Mouse (Mus musculus): Measurements from ENCODE around the gene Pdcl3. TPM values are rescaled to one million over a fixed set of nuclear protein-coding genes. Genes with fewer than 3 reads are reported as not detected.
"Not testable (repeated sequence)": the region's sequence is repeated elsewhere in the genome, so short reads cannot be mapped to it uniquely, and the experiment has no call there.

Gene Pdcl3
- total RNA-seq, 2 experiments from 2014 or later, result 73.6 to 80.5 TPM

DNA sequence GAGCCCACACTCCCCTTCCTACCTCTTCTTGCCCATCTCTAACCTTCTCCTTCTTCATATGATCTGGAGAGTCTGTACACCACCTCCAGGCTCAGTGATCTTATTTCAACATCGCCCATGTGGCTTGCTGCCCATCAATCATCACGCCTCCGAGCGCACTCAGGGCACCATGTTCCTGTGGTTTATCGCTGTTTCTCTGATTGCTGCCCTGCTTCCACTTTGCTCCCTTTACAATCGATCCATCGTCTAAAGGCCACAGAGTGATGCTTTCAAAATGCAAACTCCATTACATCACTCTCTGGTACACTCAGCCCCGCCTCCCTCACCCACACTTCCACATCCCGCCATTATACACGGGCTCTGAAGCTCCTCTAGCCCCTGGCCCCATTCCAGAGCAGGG is 30.1 kb downstream of the Pdcl3 start:
- ATAC-seq (replicated peaks; ENCODE audit: poor library complexity, severe bottlenecking), result no peak

DNA sequence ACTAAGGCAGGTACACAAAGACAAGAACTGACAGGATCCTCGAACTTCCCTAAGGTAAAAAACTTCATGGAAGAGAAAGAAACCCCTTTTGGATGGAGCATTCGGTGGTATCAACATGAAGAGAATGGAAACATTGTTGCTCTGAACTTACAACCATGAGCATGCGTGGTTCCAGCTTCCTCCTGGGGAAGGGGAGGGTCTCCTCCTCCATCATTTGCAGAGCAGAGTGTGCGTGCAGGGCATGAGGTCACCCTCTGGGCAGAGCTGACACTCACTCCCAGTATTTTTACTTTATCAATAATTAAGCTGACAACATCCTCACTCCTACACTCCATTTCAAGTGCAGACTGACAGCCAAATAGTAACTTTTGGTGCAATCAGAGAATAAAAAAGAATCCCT is 32.5 kb downstream of the Pdcl3 start:
- no peak for ATAC-seq (replicated peaks; ENCODE audit: poor library complexity, severe bottlenecking)

DNA sequence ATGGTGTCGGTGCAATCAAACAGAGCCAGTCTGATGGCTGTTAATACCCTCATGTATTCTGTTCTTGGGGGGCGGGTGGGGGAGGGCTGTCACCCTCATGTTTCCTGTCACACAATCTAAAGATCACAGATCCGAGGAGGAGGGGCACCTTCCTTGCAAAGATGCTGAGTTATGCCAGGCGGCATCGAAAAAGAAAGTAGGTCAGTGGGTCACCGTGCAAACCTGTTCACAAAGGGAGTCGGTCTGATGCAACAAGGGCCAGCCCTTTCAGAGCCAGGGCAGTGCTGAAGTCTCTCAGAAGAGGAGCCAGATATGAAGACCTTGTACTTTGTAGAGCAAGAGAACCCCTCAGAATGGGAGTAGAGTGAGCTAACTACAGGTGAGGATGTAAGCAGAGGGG is 39.7 kb downstream of the Pdcl3 start:
- ATAC-seq (replicated peaks; ENCODE audit: poor library complexity, severe bottlenecking), result peak; percentile 30; the same call in 1 of the 2 replicates

DNA sequence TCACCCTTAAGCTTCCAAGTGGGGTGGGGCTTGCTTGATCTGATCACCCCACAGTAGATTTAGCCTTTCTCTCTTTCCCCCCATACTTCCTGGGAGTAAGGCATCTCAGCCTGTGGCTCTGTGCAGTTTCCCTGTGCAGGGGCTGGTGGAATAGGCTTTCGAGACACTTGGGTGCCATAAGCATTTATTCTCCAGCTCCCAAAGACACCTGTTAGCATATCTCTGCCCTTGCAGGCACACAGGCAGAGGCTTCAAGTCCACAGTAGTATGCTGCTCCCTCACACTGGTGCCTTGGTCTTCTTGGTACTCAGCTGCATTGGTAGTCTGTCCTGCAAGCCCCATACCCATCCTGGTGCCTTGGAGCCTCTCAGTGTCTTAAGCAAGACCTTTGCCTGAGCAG is 40.4 kb downstream of the Pdcl3 start:
- ATAC-seq (replicated peaks; ENCODE audit: poor library complexity, severe bottlenecking), result no peak

DNA sequence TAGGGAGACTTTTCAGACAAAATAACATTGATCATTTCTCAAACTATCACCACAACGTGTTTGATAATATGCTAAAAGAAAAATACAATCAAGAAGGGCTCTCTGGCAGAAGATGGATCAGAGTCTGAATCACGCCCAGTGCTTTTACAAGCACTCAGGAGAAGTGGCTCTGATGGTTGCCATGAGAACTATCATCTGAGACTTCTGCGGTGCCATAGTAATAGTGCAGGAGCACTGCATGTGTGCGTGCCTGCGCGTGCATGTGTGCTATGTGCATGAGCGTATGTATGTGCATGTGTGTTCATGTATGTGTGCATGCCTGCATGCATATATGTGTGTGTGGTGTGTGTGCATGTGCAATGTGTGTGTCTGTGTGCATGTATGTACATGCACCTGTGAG is 43.8 kb downstream of the Pdcl3 start:
- no peak for ATAC-seq (replicated peaks; ENCODE audit: poor library complexity, severe bottlenecking)

DNA sequence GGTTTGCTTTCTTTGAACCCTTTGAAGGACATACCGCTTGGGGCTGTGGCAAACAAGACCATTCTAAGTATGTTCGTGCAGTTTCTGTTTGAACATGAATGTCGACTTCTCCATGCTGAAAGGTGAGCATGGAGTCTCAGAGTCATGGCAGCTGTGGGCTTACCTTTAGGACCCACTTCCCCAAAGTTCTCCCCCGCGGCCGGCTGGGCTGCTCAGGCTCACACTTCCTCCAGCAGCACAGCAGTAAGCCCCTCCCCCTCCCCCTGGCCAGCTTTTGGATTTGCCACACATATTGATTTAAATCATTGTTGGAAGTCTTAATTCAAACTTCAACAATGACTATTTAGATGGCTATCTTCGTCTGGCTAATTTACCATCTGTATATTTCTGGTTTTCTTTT is 44.7 kb downstream of the Pdcl3 start:
- ATAC-seq (replicated peaks; ENCODE audit: poor library complexity, severe bottlenecking), result peak; percentile 84

DNA sequence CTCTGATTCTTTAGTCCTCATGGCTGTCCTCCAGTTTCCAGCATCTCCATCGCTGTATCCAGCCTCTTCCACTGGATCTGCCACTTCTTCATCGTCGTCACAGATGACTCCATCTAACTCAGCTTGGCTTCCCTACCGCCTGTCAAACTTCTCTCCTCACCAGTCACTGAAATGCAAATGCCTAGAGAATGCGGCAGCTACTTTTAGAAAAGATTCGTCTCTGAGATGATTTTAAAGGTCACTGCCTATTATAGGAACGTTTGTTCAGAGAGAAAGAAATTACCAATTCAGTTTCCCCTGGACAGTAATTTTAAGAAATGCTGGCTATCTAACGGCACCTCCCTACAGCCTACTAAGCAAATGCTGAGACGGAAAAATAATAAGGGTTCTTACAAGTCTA is 50.4 kb downstream of the Pdcl3 start:
- no peak for ATAC-seq (replicated peaks; ENCODE audit: poor library complexity, severe bottlenecking)

DNA sequence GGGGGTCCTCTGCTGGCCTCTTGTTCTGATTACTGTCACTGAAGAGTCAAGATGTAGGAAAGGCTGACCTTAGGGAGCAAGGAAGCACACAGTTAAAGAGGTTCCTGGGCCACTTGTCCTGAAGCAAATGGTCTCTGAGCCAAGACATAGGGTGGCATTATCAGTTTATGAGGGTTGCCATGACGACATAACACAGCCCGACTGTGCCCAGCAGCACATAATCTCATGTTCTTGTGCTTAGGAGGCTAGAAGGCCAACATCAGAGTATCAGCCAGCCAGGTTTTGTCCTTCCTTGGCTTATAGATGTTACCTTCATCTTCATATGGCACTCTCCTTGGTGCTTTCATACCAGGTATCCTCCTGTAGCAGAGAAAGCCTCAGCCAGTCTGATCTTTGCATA is 56.8 kb downstream of the Pdcl3 start:
- no peak for ATAC-seq (replicated peaks; ENCODE audit: poor library complexity, severe bottlenecking)

DNA sequence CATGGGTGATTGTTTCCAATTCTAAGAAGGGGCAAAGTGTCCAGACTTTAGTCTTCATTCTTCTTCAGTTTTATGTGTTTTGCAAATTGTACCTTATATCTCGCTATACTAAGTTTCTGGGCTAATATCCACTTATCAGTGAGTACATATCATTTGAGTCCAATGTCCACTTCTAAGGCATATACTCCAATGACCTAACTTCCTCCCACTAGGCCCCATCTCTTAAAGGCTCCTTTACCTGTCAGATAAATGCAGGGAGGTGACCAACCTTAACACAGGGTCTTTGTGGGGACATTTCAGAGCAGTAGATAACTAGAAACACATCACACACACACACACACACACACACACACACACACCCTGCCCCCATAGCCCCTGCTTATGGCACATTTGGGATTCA is 59.0 kb downstream of the Pdcl3 start:
- ATAC-seq (replicated peaks; ENCODE audit: poor library complexity, severe bottlenecking), result not testable (repeated sequence)

DNA sequence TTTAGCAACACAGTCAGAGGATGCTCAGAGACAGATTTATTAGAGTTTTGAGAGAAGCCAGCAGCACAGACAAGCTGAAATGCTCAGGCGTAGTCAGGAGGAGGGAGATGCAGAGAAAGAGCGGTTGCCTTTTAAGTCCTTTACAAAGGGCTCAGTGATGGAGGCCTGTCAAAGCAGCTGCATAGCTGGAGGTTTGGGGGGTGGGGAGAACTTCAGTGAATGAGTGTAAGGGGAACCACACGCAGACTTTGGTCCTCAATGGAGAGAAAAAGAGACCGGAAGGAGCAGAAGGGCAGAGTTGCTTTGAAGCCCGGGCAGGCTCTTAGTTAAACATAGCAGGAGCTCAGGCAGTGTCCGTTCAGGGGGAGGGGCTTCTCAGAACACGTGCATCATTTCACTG is 61.3 kb downstream of the Pdcl3 start:
- no peak for ATAC-seq (replicated peaks; ENCODE audit: poor library complexity, severe bottlenecking)

Other genes starting within 250 kb of the Pdcl3 start
- not detected in 2 replicates for gene Lonrf2, start 148.9 kb upstream of the Pdcl3 start, total RNA-seq (2014; fragmentation: Nextera tagmentation)
- gene Lonrf2, start 148.9 kb upstream of the Pdcl3 start, total RNA-seq (2017), result 0.31 TPM in 1 of 2 replicates, not detected in the other
- gene Chst10, start 87.4 kb upstream of the Pdcl3 start, total RNA-seq (2014; fragmentation: Nextera tagmentation), result 0.30 TPM in 1 of 2 replicates, not detected in the other
- 0.05 and 0.39 TPM in 2 replicates for gene Chst10, start 87.4 kb upstream of the Pdcl3 start, total RNA-seq (2017)
- gene Nms, start 46.5 kb upstream of the Pdcl3 start, total RNA-seq (2014; fragmentation: Nextera tagmentation), result not detected in 2 replicates
- not detected in 2 replicates for gene Nms, start 46.5 kb upstream of the Pdcl3 start, total RNA-seq (2017)
- not detected in 2 replicates for gene Npas2, start 208.1 kb downstream of the Pdcl3 start, total RNA-seq (2014; fragmentation: Nextera tagmentation)
- not detected in 2 replicates for gene Npas2, start 208.1 kb downstream of the Pdcl3 start, total RNA-seq (2017)

Measured in granulocyte monocyte progenitor cell, adult 5-6 weeks (primary cell).